Mouse (Mus musculus): ENCODE data around the gene Snx12.
"Not testable (repeated sequence)": the region's sequence is repeated elsewhere in the genome, so short reads cannot be mapped to it uniquely, and the experiment has no call there.

The Snx12 gene

DNA sequence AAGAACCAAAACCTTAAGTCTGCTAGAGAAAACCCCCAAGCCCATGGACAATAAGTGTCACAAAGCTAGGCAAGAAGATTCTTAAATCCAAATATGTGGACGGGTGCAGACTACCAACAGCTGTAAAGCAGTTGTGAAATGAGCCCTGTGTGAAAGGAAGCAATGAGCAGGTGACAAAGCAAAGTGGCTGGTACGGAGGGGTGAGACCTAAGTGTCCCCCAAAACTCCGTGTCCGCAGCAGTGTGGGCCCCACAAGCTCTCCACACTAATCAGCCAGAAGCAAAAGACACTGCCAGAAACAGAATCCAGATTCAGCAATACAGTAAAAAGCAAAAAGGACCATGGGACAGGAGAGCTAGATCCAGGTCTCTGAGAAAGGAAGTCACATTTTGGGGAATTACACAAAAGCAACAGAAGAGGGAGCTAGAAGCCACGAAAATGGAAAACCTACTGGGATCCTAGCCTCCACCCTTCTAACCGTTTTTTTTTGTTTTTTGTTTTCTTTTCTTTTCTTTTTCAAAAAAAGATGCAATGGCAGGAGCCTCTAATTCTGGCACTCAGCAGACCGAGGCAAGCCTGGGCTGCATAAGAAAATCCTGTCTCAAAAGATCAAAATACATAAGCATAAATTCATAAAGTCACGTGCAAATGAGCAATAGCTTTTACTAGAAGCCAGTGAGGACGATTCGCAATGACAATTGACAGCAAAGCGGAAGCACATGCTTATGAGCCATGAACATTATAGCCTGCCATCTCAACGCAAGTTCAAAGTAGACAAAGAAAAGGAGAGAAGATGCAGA lies 90.2 kb downstream of the Snx12 start:
- peak; percentile 29 for DNase-seq (ENCODE audit: low spot score)

GRCm38 (mm10) chrX:101131001-101131400 lies 91.4 kb downstream of the Snx12 start:
- DNase-seq (ENCODE audit: low spot score), result peak; percentile 62

GRCm38 (mm10) chrX:101128559-101128958 lies 93.8 kb downstream of the Snx12 start:
- DNase-seq (ENCODE audit: low spot score), result peak; percentile 17

- no peak for DNase-seq (ENCODE audit: low spot score)
Measured at GRCm38 (mm10) chrX:101126977-101127376, 95.4 kb downstream of the Snx12 start.

DNA sequence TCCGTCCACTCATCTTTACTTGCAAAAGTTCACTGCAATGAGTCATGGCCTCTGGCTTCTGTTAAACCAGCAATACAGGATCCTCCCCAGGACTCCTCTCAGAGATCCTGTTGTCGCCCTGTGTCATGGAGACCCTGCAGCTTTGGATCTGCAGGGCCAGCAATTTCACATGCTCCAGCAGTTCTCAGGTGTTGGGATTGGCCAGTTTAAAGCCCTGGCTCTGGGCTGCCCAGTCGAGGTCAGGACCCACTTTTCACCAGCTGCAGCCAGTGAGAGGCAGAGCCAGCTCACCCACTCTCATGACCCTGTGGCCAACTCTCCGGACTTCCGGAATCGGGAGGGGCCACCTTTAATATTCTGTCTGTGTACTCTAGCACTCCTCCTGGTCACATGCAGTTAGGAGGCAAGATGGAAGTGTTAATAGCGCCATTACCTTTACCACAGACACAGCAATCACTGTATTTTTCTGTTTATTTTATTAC lies 95.8 kb downstream of the Snx12 start:
- DNase-seq (ENCODE audit: low spot score), result no peak

DNA sequence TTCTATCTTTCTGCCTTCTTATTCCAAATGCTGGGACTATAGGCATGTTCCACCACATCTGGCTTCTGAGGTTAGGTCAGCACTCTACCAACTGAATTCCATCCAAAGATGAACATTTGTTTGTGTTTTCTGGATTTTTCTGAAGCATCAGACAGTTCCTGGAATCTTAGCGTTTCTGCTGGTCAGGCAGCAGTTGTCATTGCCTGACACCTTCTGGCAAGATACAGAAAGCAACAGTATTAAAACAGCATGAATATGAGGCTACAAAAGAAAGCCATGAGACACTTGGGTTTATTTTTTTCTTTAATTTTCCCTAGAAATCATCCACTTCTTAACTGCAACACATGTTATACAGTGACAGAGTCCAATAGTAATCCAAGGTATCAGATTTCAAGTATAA lies 101.8 kb downstream of the Snx12 start:
- DNase-seq (ENCODE audit: low spot score), result no peak

DNA sequence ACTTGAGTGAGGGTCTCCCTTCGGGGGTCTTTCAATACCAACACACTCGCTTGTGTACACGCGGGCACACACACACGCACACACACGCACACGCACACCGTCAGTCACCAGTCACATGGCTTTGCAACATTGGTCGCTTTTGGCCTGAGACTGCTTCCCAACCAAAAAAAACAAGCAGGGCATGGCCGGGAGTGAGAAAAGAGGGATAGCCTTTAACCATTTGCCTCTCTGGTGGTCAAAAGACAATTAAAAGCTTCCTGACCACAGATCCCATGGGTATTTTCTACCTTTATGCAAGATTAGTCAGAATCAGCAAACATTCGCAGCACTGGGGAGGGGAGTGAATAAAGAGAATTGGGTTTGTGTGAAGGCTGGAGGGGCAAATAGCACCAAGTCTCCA lies 136.4 kb downstream of the Snx12 start, which contains the start of gene Slc7a3:
Gene Slc7a3 (minus strand): TSS at position 101 of the 400 bp plus-strand sequence.
- no peak for DNase-seq (ENCODE audit: low spot score)

DNA sequence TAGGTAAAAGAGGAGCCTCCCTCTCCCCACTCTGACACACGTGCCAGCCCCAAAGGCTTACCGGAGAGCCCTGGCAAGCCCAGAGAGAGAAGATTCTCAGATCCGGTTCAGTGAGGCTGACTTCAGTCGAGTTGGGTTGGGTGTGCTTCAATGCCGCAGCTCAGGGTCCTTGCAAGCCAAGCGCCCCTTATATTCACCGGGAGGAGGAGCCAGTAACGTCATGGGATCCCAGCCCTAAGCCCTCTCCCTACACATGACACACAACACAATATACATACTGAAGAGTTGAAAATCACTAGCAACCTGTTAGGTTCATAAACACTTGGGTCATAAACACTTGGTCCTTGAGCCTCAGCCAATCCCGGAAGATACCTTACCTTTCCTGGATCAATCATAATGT lies 137.2 kb downstream of the Snx12 start:
- DNase-seq (ENCODE audit: low spot score), result not testable (repeated sequence)

DNA sequence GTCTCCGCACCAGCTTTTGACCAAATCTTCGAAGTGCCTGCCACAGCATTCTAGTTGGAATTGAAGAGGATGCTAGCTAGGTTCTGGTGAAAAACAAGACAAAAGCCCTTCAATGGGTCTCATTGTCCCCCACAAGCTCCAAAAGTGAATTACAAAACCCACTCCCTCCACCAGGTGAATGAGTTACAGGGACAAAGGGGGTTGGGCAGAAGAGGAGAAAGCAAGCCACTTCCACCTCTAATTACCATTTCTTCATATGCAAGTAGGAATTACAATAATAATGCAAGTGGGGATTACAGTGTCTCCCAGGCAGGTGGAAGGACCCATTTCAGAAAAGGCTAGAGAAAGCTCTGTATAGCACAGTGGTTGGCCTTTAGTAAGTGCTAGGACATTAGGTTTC lies 138.2 kb downstream of the Snx12 start:
- no peak for DNase-seq (ENCODE audit: low spot score)

DNA sequence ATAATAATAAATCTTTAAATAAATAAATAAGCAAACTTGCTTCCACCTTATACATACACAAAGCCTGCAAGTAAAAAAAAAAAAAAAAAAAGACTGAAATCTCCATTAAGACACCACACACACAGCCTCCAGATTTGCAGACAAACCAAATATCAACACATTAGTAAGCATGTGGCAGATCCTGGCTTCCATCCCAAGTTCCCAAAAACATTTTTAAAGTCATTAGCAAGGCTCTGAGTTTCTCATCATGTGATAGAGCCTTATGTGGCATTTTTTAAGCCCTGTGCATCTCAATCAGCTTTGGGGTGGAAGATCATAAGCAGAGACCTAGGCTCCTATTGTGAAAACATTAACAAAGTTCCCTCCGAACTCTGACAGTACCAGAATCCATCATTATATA lies 157.1 kb downstream of the Snx12 start:
- DNase-seq (ENCODE audit: low spot score), result no peak

DNA sequence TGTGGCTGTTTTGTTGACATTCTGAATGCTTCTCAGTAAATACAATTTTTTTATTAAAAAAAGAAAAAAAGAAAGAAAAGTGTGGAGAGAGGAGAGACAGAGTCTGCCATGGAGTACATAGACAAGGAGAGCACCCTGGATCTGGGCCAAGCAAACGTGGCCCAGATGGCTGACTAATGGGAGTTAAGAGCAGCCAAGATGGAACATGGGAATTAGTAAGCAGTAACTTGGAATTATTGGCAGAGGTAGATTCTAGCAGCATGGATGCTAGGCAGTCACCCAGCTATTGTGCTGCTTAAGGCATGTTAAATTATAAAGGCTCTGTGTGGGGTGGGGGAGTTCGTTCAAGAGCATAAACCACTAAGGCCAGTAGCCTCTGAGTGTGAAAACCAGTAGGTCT lies 158.9 kb downstream of the Snx12 start:
- no peak for DNase-seq (ENCODE audit: low spot score)

GRCm38 (mm10) chrX:101059541-101059940 lies 162.8 kb downstream of the Snx12 start, which contains the start of gene Tex11:
Tex11 (minus strand) TSS chrX:101059667.
- DNase-seq (ENCODE audit: low spot score), result no peak

Measured in lung, postnatal 25 days (tissue).